ENCODE assay signal across 22 mouse cellular contexts in genomic region chr4:109103145-109103883, GRCm38 (mm10).
DNase-seq lines count a peak whose midpoint lies in the region; ATAC-seq lines count a peak whose summit lies in the region.
"Had no signal": no experiment of that assay in that cellular context is flagged by ENCODE, and none has a peak within 500 bp of the region (broad histone marks: within the 10 kb centered on the region; RNA-seq: fewer than 3 reads in every experiment).

No protein-coding gene starts in this region.

- peaks cover 5% of the 10 kb centered on the region; the same call in 1 of the 2 replicates for H3K36me3 ChIP-seq in embryonic facial prominence, embryonic 15.5 days
- H3K36me3 ChIP-seq in embryonic facial prominence, embryonic 10.5 days (replicated peaks) = peaks cover 14% of the 10 kb centered on the region
- H3K36me3 ChIP-seq in kidney, embryonic 15.5 days = peaks cover 12% of the 10 kb centered on the region
- H3K36me3 ChIP-seq: forebrain, embryonic 15.5 days had no signal

- H3K4me1 ChIP-seq in embryonic facial prominence, embryonic 15.5 days = peaks cover 3% of the 10 kb centered on the region; the same call in 1 of the 2 replicates
- H3K4me1 ChIP-seq in embryonic facial prominence, embryonic 10.5 days = no peaks in the 10 kb centered on the region
- H3K4me1 ChIP-seq in kidney, embryonic 15.5 days = peaks cover 12% of the 10 kb centered on the region; the same call in 1 of the 2 replicates
- H3K4me1 ChIP-seq: hindbrain, embryonic 10.5 days; limb, embryonic 10.5 days had no signal

- 0 out of 2 replicates have a peak overlapping the region, but pooled peaks have one; percentile 4 for H3K27ac ChIP-seq in embryonic facial prominence, embryonic 15.5 days (replicated peaks)
- H3K27ac ChIP-seq in embryonic facial prominence, embryonic 10.5 days (replicated peaks) = no peak overlapping the region
- H3K27ac ChIP-seq in kidney, embryonic 15.5 days = peak overlapping the region; percentile 33
- H3K27ac ChIP-seq: forebrain, embryonic 15.5 days; hindbrain, embryonic 10.5 days; limb, embryonic 10.5 days; midbrain, embryonic 13.5 days had no signal

- no peaks in the 10 kb centered on the region for H3K9me3 ChIP-seq in embryonic facial prominence, embryonic 15.5 days (replicated peaks)
- no peaks in the 10 kb centered on the region for H3K9me3 ChIP-seq in embryonic facial prominence, embryonic 10.5 days
- no peaks in the 10 kb centered on the region for H3K9me3 ChIP-seq in kidney, embryonic 15.5 days (replicated peaks)
- H3K9me3 ChIP-seq: forebrain, embryonic 15.5 days; hindbrain, embryonic 10.5 days; limb, embryonic 10.5 days; midbrain, embryonic 13.5 days had no signal

- H3K4me2 ChIP-seq in embryonic facial prominence, embryonic 15.5 days (replicated peaks) = no peak overlapping the region
- H3K4me2 ChIP-seq in kidney, embryonic 15.5 days = 0 out of 2 replicates have a peak overlapping the region, but pooled peaks have one; percentile 16
- H3K4me2 ChIP-seq: forebrain, embryonic 15.5 days; heart, embryonic 11.5 days; midbrain, embryonic 13.5 days had no signal

- H3K27me3 ChIP-seq in embryonic facial prominence, embryonic 15.5 days = no peaks in the 10 kb centered on the region
- no peaks in the 10 kb centered on the region for H3K27me3 ChIP-seq in embryonic facial prominence, embryonic 10.5 days (replicated peaks; ENCODE audit: low read depth, poor library complexity, severe bottlenecking)
- no peaks in the 10 kb centered on the region for H3K27me3 ChIP-seq in kidney, embryonic 15.5 days
- H3K27me3 ChIP-seq: forebrain, embryonic 15.5 days; midbrain, embryonic 13.5 days had no signal

- H3K4me3 ChIP-seq in embryonic facial prominence, embryonic 15.5 days (replicated peaks) = no peak overlapping the region
- no peak overlapping the region for H3K4me3 ChIP-seq in embryonic facial prominence, embryonic 10.5 days
- no peak overlapping the region for H3K4me3 ChIP-seq in kidney, embryonic 15.5 days (replicated peaks)
- H3K4me3 ChIP-seq: forebrain, embryonic 15.5 days; hindbrain, embryonic 10.5 days; limb, embryonic 10.5 days; midbrain, embryonic 13.5 days had no signal

- DNase-seq in embryonic facial prominence, embryonic 10.5 days (ENCODE audit: low spot score) = no peak
- DNase-seq in kidney, postnatal 25 days = no peak
- peak; percentile 28 for DNase-seq in lung, postnatal 10 days
- no peak for DNase-seq in lung, postnatal 25 days (ENCODE audit: low spot score)
- DNase-seq in lung, postnatal 36 days = peak; percentile 37
- DNase-seq in left cerebral cortex, adult 11 months (ENCODE audit: low spot score) = no peak
- DNase-seq: adrenal gland, postnatal 36 days; cerebellum, adult 9-10 months; gastrocnemius, postnatal 25 days; liver; liver, postnatal 0 days; right cerebral cortex, postnatal 14 days; spleen, adult 18-20 months had no signal

- 55% methylated on average over 9 of the region's 9 CpGs for WGBS in embryonic facial prominence, embryonic 15.5 days
- whole genome bisulfite sequencing in embryonic facial prominence, embryonic 10.5 days = 79% methylated on average over 9 of the region's 9 CpGs
- WGBS in kidney, embryonic 15.5 days = 38% methylated on average over 9 of the region's 9 CpGs

- no peak overlapping the region for H3K9ac ChIP-seq in embryonic facial prominence, embryonic 15.5 days
- no peak overlapping the region for H3K9ac ChIP-seq in kidney, embryonic 15.5 days
- H3K9ac ChIP-seq: forebrain, embryonic 15.5 days; liver, postnatal 0 days; midbrain, embryonic 13.5 days had no signal

- ATAC-seq in embryonic facial prominence, embryonic 15.5 days (ENCODE audit: insufficient number of reproducible peaks, low FRiP score, low TSS enrichment, low read depth) = no peak
- ATAC-seq in kidney, embryonic 15.5 days (replicated peaks; ENCODE audit: low FRiP score) = peak; percentile 43; the same call in 1 of the 2 replicates
- ATAC-seq: forebrain, embryonic 15.5 days; hindbrain, embryonic 16.5 days; intestine, embryonic 16.5 days; liver, postnatal 0 days; midbrain, embryonic 13.5 days had no signal

Comparison
In these comparisons a context has a peak if more than half of its experiments do, and no peak if none do; other contexts are left out.
1. DNase-seq: peak in lung, postnatal 10 days (single experiment) and lung, postnatal 36 days (single experiment); none in embryonic facial prominence, embryonic 10.5 days (single experiment), kidney, postnatal 25 days (0 of 2), lung, postnatal 25 days (single experiment) and left cerebral cortex, adult 11 months (single experiment).